20 mouse cellular contexts compared by ENCODE assay signal in genomic region chr19:12440103-12440725, GRCm38 (mm10). TPM values are rescaled to one million over a fixed set of nuclear protein-coding genes. Genes with fewer than 3 reads are reported as not detected.
A peak's percentile ranks its signal among the peaks of the same experiment; 100 is the strongest.
DNase-seq lines count a peak whose midpoint lies in the region; ATAC-seq lines count a peak whose summit lies in the region.
"Had no signal": no experiment of that assay in that cellular context is flagged by ENCODE, and none has a peak within 500 bp of the region (broad histone marks: within the 10 kb centered on the region; RNA-seq: fewer than 3 reads in every experiment).

No protein-coding gene starts in this region.

- H3K9ac ChIP-seq in heart, embryonic 11.5 days (ENCODE audit: low read depth, low read length), result no peak overlapping the region
- H3K9ac ChIP-seq: hindbrain, embryonic 14.5 days; lung, embryonic 14.5 days had no signal

- 0 out of 2 replicates have a peak, but pooled peaks cover 3% of the 10 kb centered on the region for H3K4me1 ChIP-seq in heart, embryonic 11.5 days (ENCODE audit: control insufficient read depth, insufficient read depth, low read length)

- no peak overlapping the region for H3K27ac ChIP-seq in heart, embryonic 11.5 days (ENCODE audit: low read depth, low read length)
- H3K27ac ChIP-seq: hindbrain, embryonic 14.5 days had no signal

- no peaks in the 10 kb centered on the region for H3K9me3 ChIP-seq in heart, embryonic 11.5 days (replicated peaks; ENCODE audit: control insufficient read depth, low read length)

- intact Hi-C loops in left cerebral cortex, postnatal 14 days (cut with DNase I), result no loop called here

- H3K27me3 ChIP-seq in heart, embryonic 11.5 days (ENCODE audit: control insufficient read depth, insufficient read depth, low read length), result no peaks in the 10 kb centered on the region

- ATAC-seq in heart, embryonic 11.5 days (replicated peaks; ENCODE audit: insufficient number of reproducible peaks, low FRiP score, low TSS enrichment), result no peak
- ATAC-seq: CD4-positive, CD25-positive, alpha-beta regulatory T cell, adult 4 months; midbrain, embryonic 16.5 days; Patski had no signal

- no peaks in the 10 kb centered on the region for H3K36me3 ChIP-seq in heart, embryonic 11.5 days (ENCODE audit: control insufficient read depth, insufficient read depth, low read length)

- no peak overlapping the region for H3K4me3 ChIP-seq in heart, embryonic 11.5 days (ENCODE audit: low read depth, low read length)

- 64% methylated on average over 5 of the region's 5 CpGs for WGBS in heart, embryonic 11.5 days (ENCODE audit: insufficient replicate concordance)

- peak; percentile 37 for DNase-seq in heart, adult 8-10 months (ENCODE audit: low spot score)
- peak; percentile 32 to 44 for DNase-seq in spleen, postnatal 36 days (ENCODE audit: low spot score in 2 of 2)
- no peak for DNase-seq in spleen, postnatal 14 days (ENCODE audit: low spot score in 2 of 2)
- DNase-seq in lung, postnatal 25 days (ENCODE audit: low spot score), result peak; percentile 43
- DNase-seq in cerebellum, postnatal 10 days, result no peak
- no peak for DNase-seq in left cerebral cortex, postnatal 14 days (ENCODE audit: low spot score in 2 of 2)
- DNase-seq in gastrocnemius, adult 8-10 months (ENCODE audit: low spot score in 2 of 2), result no peak
- DNase-seq: adrenal gland, adult 2 months; kidney, adult 8-10 months; lung, embryonic 14.5 days; right cerebral cortex, adult 18-20 months; thymus, postnatal 14 days had no signal

- H3K4me2 ChIP-seq in heart, embryonic 11.5 days, result no peak overlapping the region
- H3K4me2 ChIP-seq: hindbrain, embryonic 14.5 days; lung, embryonic 14.5 days had no signal

RNA-seq across cellular contexts. Expression of gene Pfpl, which starts 12.5 kb away (rescaled TPM):
- total RNA-seq in heart, adult 8-10 months (2022), result not detected
- not detected in 2 replicates for polyA plus RNA-seq in heart, embryonic 11.5 days (2014; fragmentation: Nextera tagmentation; extraction: Ambion mirVana)
- not detected for total RNA-seq in left cerebral cortex, postnatal 14 days (2021)
- not detected for total RNA-seq in gastrocnemius, adult 8-10 months (2022)
- total RNA-seq: adrenal gland, adult 2 months had no signal
- polyA plus RNA-seq: adrenal gland, adult 2 months; CD4-positive, CD25-positive, alpha-beta regulatory T cell, adult 4 months; heart, embryonic 14.5 days; hindbrain, embryonic 14.5 days; lung, embryonic 14.5 days; midbrain, embryonic 16.5 days; neural tube, embryonic 14.5 days; Patski; stomach, embryonic 14.5 days had no signal

RNA-seq across cellular contexts. Expression of gene Mpeg1, which starts 20.4 kb away (rescaled TPM):
- 10 to 100 TPM in 1 of 4 experiments, 1 to 10 TPM in 3; 5.5 to 14.8 (median 6.2) TPM for total RNA-seq in heart, adult 8-10 months (2022)
- polyA plus RNA-seq in heart, embryonic 11.5 days (2014; fragmentation: Nextera tagmentation; extraction: Ambion mirVana), result 0.28 and 0.56 TPM in 2 replicates
- 1 to 10 TPM; 5.0 to 6.2 TPM for total RNA-seq in left cerebral cortex, postnatal 14 days (2021)
- total RNA-seq in gastrocnemius, adult 8-10 months (2022), result 1 to 10 TPM in 2 of 4 experiments, under 1 TPM in 2; 0.53 to 1.4 (median 0.91) TPM

RNA-seq across cellular contexts. Expression of gene Olfr1441, which starts 23.0 kb away (rescaled TPM):
- not detected for total RNA-seq in heart, adult 8-10 months (2022)
- polyA plus RNA-seq in heart, embryonic 11.5 days (2014; fragmentation: Nextera tagmentation; extraction: Ambion mirVana), result not detected in 2 replicates
- total RNA-seq in left cerebral cortex, postnatal 14 days (2021), result not detected
- total RNA-seq in gastrocnemius, adult 8-10 months (2022), result not detected
- total RNA-seq: adrenal gland, adult 2 months had no signal
- polyA plus RNA-seq: adrenal gland, adult 2 months; CD4-positive, CD25-positive, alpha-beta regulatory T cell, adult 4 months; heart, embryonic 14.5 days; hindbrain, embryonic 14.5 days; lung, embryonic 14.5 days; midbrain, embryonic 16.5 days; neural tube, embryonic 14.5 days; Patski; stomach, embryonic 14.5 days had no signal

RNA-seq across cellular contexts. Expression of gene Olfr1440, which starts 53.1 kb away (rescaled TPM):
- not detected for total RNA-seq in heart, adult 8-10 months (2022)
- not detected in 2 replicates for polyA plus RNA-seq in heart, embryonic 11.5 days (2014; fragmentation: Nextera tagmentation; extraction: Ambion mirVana)
- total RNA-seq in left cerebral cortex, postnatal 14 days (2021), result not detected
- total RNA-seq in gastrocnemius, adult 8-10 months (2022), result not detected
- total RNA-seq: adrenal gland, adult 2 months had no signal
- polyA plus RNA-seq: adrenal gland, adult 2 months; heart, embryonic 14.5 days; hindbrain, embryonic 14.5 days; lung, embryonic 14.5 days; midbrain, embryonic 16.5 days; neural tube, embryonic 14.5 days; Patski; stomach, embryonic 14.5 days had no signal

Comparison
In these comparisons a context has a peak if more than half of its experiments do, and no peak if none do; other contexts are left out.
1. DNase-seq: peak in heart, adult 8-10 months (single experiment), spleen, postnatal 36 days (2 of 2) and lung, postnatal 25 days (single experiment); none in spleen, postnatal 14 days (0 of 2), cerebellum, postnatal 10 days (0 of 2), left cerebral cortex, postnatal 14 days (0 of 2) and gastrocnemius, adult 8-10 months (0 of 2).